Mouse (Mus musculus): ENCODE measurements around the gene Lamtor5.

GRCm38 (mm10) chr3:107230527-107230926 is 48.1 kb upstream of the Lamtor5 start, which contains the start of gene A630076J17Rik:
- TF ChIP-seq CTCF (IDR thresholded peaks at IDR 0.05; ENCODE audit: borderline replicate concordance, insufficient read depth, low read length): no peak
- no peak for TF ChIP-seq POLR2A (IDR thresholded peaks at IDR 0.05; ENCODE audit: low read depth, low read length)
